14 mouse cellular contexts compared by ENCODE assay signal in genomic region chr2:131328981-131329380, GRCm38 (mm10).
"Had no signal": no experiment of that assay in that cellular context is flagged by ENCODE, and none has a peak within 500 bp of the region (broad histone marks: within the 10 kb centered on the region; RNA-seq: fewer than 3 reads in every experiment).

No protein-coding gene starts in this region.

- H3K4me2 ChIP-seq: intestine, embryonic 15.5 days; midbrain, embryonic 11.5 days had no signal

- H3K9ac ChIP-seq: intestine, embryonic 15.5 days; liver, embryonic 14.5 days had no signal

- H3K4me1 ChIP-seq: intestine, embryonic 15.5 days had no signal

- H3K36me3 ChIP-seq: intestine, embryonic 15.5 days had no signal

- H3K27me3 ChIP-seq: intestine, embryonic 15.5 days had no signal

- DNase-seq: layer of hippocampus, postnatal 36 days; lung, adult 2 months; lung, postnatal 14 days; lung, postnatal 4 days; midbrain, embryonic 14.5 days; thymus, adult 2 months; thymus, postnatal 14 days; thymus, postnatal 4 days had no signal

- H3K9me3 ChIP-seq: intestine, embryonic 15.5 days had no signal

- H3K4me3 ChIP-seq: intestine, embryonic 15.5 days; left cerebral cortex, adult 2 months had no signal

- ATAC-seq: intestine, embryonic 15.5 days had no signal

- H3K27ac ChIP-seq: intestine, embryonic 15.5 days; kidney, postnatal 0 days; left cerebral cortex, adult 2 months; liver, embryonic 14.5 days; stomach, postnatal 0 days had no signal
